Mouse (Mus musculus) liver, adult 2 months (tissue): ENCODE results near the gene Elovl7. TPM values are rescaled to one million over a fixed set of nuclear protein-coding genes. Genes with fewer than 3 reads are reported as not detected.
A peak's percentile ranks its signal among the peaks of the same experiment; 100 is the strongest.

ENCODE experiments used
- DNase-seq: peaks from one replicate; pipeline ENCODE4 v3.0.0-alpha.2; 2011; ENCODE audit warnings: low read depth, low spot score; ENCODE audit errors: extremely low read depth
- H3K27ac ChIP-seq: fragments of 200-500 bp; replicated peaks from 2 replicates; pipeline ENCODE4 v1.5.1; 2012; ENCODE audit warnings: low read depth, mild to moderate bottlenecking, control low read depth, inconsistent platforms, low read length; ENCODE audit not compliant: insufficient read depth
- H3K27me3 ChIP-seq: fragments of 200-500 bp; 2 replicates; pipeline ENCODE4 v1.6.1; 2012; ENCODE audit warnings: mild to moderate bottlenecking, moderate library complexity, low read length, inconsistent platforms; ENCODE audit not compliant: control insufficient read depth, insufficient read depth
- H3K36me3 ChIP-seq: fragments of 200-500 bp; 2 replicates; pipeline ENCODE4 v1.6.1; 2012; ENCODE audit warnings: low read length, inconsistent platforms; ENCODE audit not compliant: control insufficient read depth, insufficient read depth
- H3K4me1 ChIP-seq: fragments of 200-500 bp; 2 replicates; pipeline ENCODE4 v1.6.1; 2011; ENCODE audit warnings: low read length; ENCODE audit not compliant: control insufficient read depth, insufficient read depth
- H3K4me3 ChIP-seq: fragments of 200-500 bp; 2 replicates; pipeline ENCODE4 v1.5.1; 2011; ENCODE audit warnings: low read depth, mild to moderate bottlenecking, control low read depth, low read length, moderate library complexity; ENCODE audit not compliant: insufficient read depth
- H3K79me2 ChIP-seq: fragments of 200-500 bp; 2 replicates; pipeline ENCODE4 v1.6.1; 2012; ENCODE audit warnings: inconsistent platforms, mild to moderate bottlenecking, low read length, moderate library complexity; ENCODE audit not compliant: control insufficient read depth, insufficient read depth
- H3K9ac ChIP-seq: fragments of 200-500 bp; 2 replicates; pipeline ENCODE4 v1.6.1; 2012; ENCODE audit warnings: low read depth, mild to moderate bottlenecking, control low read depth, inconsistent platforms, low read length
- CTCF ChIP-seq: fragments of 200-500 bp; IDR thresholded peaks from 2 replicates; pipeline ENCODE4 v1.5.1; 2011; ENCODE audit warnings: low read depth, low read length, control low read depth
- POLR2A ChIP-seq: fragments of 200-500 bp; IDR thresholded peaks from 2 replicates; pipeline ENCODE4 v1.6.1; 2011; ENCODE audit warnings: low read length, control low read depth; ENCODE audit not compliant: insufficient read depth; ENCODE audit errors: extremely low read depth
- WGBS: fragments of 180-500 bp; shearing (Covaris S2); methylation state at CpG from one replicate; pipeline ENCODE4 v1.1.7; 2018; 5-methylcytosine and 5-hydroxymethylcytosine counted together
- polyA plus RNA-seq: library from polyadenylated mRNA; depleted of rRNA; stranded (reverse); fragments of >200 nt; gene quantifications from 2 replicates; pipeline ENCODE4 v1.2.3, GENCODE M21; 2012
- total RNA-seq: library from RNA; depleted of rRNA; stranded (reverse); fragments of >200 nt; gene quantifications from 2 replicates; pipeline ENCODE4 v1.2.3, GENCODE M21; 2014

Gene Elovl7
- total and polyA plus RNA-seq, 2 experiments: 0.05 to 0.09 TPM

DNA sequence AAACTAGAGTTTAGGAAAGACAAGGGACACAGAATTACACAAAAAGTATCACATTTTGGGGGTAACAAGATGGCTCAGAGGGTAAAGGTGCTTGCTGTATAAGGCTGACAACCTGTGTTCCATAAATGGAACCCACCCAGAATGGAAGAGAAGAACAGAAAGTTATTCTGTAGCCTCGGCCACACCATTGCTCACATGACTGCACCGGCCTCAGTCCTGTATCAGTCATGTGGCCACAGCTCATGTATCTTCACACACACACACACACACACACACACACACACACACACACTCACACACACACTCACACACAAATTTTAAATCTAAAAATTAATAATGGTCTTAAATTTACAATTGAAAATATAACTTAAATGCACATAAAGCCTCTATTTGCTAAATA, 6.8 kb upstream of the Elovl7 start:
- TF ChIP-seq CTCF (no peak), POLR2A (no peak)
- Histone ChIP-seq H3K79me2 (no peaks in the 10 kb centered on the region), H3K4me1 (no peaks in the 10 kb centered on the region), H3K27me3 (no peaks in the 10 kb centered on the region), H3K4me3 (no peak overlapping the region), H3K27ac (no peak overlapping the region), H3K36me3 (no peaks in the 10 kb centered on the region), H3K9ac (no peak overlapping the region)
- 92% methylated on average over 2 of the region's 2 CpGs for WGBS
- DNase-seq: no peak

GRCm38 (mm10) chr13:108208090-108208489, 6.1 kb upstream of the Elovl7 start:
- H3K9ac ChIP-seq: no peak overlapping the region
- H3K79me2 ChIP-seq: no peaks in the 10 kb centered on the region
- no peak overlapping the region for H3K27ac ChIP-seq
- H3K4me1 ChIP-seq: no peaks in the 10 kb centered on the region
- TF ChIP-seq CTCF: no peak
- TF ChIP-seq POLR2A: no peak
- DNase-seq: no peak
- no peak overlapping the region for H3K4me3 ChIP-seq
- no peaks in the 10 kb centered on the region for H3K27me3 ChIP-seq
- 77% methylated on average over 5 of the region's 5 CpGs for WGBS
- H3K36me3 ChIP-seq: no peaks in the 10 kb centered on the region

GRCm38 (mm10) chr13:108210960-108211359, 3.2 kb upstream of the Elovl7 start:
- no peaks in the 10 kb centered on the region for H3K36me3 ChIP-seq
- WGBS: 96% methylated on average over 8 of the region's 8 CpGs
- peaks cover 6% of the 10 kb centered on the region for H3K27me3 ChIP-seq
- no peak overlapping the region for H3K4me3 ChIP-seq
- TF ChIP-seq CTCF (no peak), POLR2A (no peak)
- H3K27ac ChIP-seq: no peak overlapping the region
- H3K4me1 ChIP-seq: peaks cover 4% of the 10 kb centered on the region; the same call in 1 of the 2 replicates
- H3K79me2 ChIP-seq: no peaks in the 10 kb centered on the region
- H3K9ac ChIP-seq: no peak overlapping the region
- no peak for DNase-seq

DNA sequence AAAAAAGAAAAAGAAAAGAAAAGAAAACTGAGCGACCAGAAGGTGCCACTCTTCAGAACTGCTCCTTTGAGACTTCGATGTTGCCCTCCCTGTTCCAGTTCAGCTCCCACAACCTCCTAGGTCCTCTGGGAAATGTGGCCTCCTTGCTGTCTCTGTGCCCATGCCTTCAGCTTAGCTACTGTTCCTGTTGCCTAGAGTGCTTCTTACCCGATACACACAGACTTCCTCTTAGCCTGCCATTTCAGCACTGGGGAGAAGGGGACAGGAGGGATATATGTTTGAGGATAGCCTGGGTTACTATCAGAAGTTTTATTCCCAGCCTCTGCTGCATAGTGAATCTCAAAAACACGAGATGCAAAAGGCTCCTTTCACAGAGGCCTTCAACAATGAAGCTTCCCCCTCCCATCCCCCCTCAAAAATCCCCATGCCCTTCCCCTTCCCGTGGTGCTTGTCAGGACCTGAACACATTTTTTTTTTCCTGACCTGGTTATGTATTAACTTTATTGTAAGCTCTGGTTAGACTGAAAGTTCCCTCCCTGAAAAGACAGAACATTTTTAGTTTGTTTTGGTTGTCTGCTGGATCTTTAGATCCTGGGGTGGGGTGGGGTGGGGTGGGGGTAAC, 1.7 kb upstream of the Elovl7 start:
- no peak overlapping the region for H3K27ac ChIP-seq

GRCm38 (mm10) chr13:108214485-108215107, 392 bp downstream of the Elovl7 start:
- TF ChIP-seq CTCF: no peak
- TF ChIP-seq POLR2A: no peak
- Histone ChIP-seq H3K4me3 (peak overlapping the region; percentile 73), H3K9ac (peak overlapping the region; percentile 69), H3K4me1 (peaks cover 4% of the 10 kb centered on the region; the same call in 1 of the 2 replicates), H3K36me3 (no peaks in the 10 kb centered on the region), H3K27me3 (peaks cover 6% of the 10 kb centered on the region), H3K79me2 (no peaks in the 10 kb centered on the region), H3K27ac (no peak overlapping the region)
- no peak for DNase-seq
- under 1% methylated on average over 47 of the region's 50 CpGs for WGBS

More for the DNA sequence above, 1.7 kb upstream of the Elovl7 start:
- peak; percentile 5 for DNase-seq
- H3K4me3 ChIP-seq: no peak overlapping the region
- WGBS: 57% methylated on average over 5 of the region's 5 CpGs
- H3K4me1 ChIP-seq: peaks cover 4% of the 10 kb centered on the region; the same call in 1 of the 2 replicates
- H3K79me2 ChIP-seq: no peaks in the 10 kb centered on the region
- H3K9ac ChIP-seq: no peak overlapping the region
- TF ChIP-seq POLR2A (no peak), CTCF (no peak)
- H3K27me3 ChIP-seq: peaks cover 6% of the 10 kb centered on the region
- H3K36me3 ChIP-seq: no peaks in the 10 kb centered on the region
